Mouse (Mus musculus): ENCODE measurements at regions not wholly inside any gene's neighbourhood (a gene's known extent, or its start where the extent isn't known, plus 50 kb on each side); places are given as distances from the start of the nearest gene placed in this dataset.

DNA sequence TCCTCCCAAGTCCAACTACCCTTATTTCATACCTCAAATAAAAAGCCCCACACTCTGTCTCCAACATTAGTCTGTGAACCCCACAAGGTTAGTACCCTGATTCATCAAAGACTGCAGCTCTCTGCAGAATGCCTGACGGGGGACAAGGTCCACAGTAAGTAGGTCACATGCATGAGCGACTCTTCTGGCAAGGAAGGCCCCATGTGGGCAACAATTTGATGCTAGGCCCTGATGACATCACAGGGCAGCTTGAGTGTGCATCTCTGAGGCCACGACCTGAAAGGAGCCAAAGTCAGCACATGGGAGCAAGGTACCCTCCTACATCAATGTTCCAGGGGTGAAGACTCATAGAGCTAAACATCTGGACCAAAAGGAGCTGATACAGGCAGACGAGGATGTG lies 248.0 kb downstream of the Ptpru start:
- no peak for DNase-seq

DNA sequence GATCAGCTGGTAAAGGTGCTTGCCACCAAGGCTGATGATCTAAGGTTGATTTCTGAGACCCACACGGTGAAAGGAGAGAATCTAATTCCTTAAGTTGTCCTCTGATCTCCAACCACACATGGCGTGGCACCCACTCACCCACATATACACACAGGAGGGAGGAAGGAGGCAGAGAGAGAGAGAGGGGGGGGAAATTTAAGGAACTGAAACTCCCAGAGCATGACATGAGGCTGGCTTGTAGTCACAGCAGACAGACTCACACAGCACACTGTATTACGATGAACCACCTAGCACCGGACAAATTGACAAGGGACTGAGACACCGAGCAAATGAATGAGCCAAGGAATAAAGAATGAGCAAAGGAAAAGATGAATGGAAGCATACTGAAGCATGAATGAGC lies 246.6 kb downstream of the Ptpru start:
- no peak for DNase-seq

DNA sequence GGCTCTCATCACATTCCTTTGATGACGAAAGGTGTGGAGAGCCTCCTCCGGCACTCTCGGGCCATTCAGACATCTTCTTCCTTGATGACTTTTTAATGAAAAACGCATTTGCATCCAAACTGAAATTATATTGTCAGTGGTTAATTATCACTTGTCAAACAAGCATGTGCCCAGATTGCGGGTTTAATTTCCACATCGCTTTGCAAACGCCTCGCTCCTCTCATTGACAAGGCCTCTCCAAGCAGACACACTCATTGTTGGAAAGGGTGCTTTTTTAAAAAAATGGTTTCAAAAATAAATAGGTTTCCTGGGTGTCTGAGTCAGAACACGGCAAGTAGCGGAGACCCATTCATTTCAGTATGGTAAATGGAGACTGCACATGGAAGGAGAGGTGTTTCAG lies 240.1 kb downstream of the Ptpru start:
- no peak for DNase-seq

DNA sequence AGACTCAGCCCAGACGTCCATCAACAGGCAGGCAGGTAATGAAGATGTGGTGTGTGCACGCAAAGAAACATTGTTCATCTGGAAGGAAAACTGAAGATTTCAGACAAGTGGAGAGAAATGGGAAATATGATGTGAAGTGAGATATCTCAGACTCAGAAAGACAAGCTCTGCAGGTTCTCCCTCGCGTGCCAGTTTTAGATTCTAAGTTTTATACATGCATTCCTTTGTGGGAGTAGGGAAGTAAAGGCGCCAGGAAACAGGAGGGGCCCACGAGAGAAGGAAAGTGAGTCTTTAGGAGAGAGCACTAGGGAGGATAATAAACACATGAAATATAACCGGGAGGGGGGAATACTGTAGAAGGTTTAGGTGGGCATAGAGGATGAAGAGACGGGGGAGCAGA lies 223.7 kb downstream of the Ptpru start:
- no peak for DNase-seq

DNA sequence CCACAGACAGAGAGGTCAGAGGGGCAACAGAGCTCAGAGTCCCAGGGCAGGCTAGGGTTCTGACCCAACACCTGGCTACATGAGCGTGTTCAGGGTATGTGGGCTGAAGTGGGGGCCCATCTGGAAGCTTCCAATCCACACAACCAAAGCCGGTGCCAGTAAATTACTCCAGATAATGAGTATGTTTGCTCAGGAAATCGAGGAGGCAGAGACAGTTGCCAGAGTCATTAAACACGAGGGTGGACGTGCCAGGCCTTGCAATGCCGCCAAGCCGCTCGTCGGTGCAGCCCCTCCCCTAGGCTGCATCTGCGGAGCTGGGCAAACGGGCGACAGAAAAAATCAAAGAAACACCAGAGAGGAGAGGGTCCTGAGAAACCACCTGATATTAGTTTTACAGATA lies 222.5 kb downstream of the Ptpru start:
- DNase-seq: no peak

DNA sequence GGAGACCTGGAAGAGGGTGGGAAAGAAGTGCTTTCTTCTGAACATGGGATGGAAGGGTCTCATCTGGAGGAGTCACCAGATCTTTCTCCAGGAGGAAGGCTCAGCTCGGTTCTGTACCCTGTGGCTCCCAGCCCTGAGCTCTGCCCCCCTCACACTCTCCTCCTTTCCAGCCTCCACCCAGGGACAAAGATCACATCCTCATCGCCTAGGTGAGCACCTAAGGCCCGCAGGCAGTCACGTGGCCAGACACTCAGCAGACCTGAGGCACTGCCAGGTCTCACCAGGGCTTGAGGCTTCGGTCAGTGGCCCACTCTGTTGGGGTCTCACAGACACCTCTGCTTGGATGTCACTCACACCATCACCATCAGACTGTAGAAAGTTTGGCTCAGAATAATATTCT lies 200.0 kb downstream of the Ptpru start:
- no peak for DNase-seq

DNA sequence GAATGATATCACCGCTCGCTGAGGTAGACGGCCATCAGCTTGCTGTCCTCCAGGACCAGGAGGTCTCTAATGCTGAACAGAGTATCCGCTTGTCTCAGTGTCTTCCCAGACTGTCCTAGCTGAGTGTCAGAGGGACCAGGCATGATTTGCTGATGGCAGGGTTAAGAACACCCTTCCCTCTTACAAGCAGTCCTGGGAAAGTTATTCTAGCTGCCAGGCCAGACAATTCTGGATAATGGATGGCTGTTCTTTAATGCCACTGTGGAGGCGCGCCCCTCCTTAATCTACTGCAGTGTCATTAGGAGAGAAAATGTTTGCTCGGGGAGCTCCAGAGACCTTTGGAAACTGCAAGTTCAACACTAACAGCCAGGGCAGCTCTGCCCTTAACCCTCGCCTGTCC lies 182.1 kb downstream of the Ptpru start:
- no peak for DNase-seq

DNA sequence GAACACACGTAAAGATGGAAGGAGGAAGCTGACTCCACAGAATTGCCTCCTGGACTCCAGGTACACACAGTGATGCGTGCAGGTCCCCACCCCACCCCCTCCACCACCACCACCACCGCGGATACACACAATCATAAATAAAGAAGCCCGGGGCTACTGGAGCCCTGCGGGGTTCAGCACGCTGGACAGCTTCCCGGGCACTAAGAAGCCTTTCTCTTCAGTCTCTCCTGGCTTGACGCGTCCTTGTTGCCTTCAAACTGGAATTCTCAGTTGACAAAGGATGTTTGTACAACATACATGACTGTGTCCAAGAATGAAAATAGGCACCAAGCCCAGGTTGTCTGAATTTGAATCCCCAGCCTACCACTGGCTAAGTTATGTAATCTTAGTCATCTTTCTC lies 180.2 kb downstream of the Ptpru start:
- peak; percentile 56 for DNase-seq

DNA sequence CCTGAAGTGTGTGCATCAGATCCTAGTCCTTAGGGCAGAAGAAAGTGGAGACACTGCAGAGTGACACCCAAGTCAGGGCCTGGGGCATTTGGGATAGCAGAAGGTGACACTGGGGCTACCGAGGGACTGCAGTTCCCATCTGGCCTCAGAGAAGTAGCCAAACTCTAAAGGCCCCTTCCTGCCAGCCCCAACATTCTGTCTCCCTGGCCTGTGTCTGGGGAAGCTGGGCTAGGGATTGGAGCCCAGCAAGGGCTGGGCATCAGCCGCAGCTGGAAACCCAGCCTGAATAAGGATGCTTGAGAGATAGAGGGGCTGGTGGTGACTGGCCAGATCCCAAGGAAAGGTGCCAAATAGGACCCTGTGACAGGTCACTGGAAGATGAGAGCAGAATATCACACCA lies 177.2 kb downstream of the Ptpru start:
- DNase-seq: no peak

DNA sequence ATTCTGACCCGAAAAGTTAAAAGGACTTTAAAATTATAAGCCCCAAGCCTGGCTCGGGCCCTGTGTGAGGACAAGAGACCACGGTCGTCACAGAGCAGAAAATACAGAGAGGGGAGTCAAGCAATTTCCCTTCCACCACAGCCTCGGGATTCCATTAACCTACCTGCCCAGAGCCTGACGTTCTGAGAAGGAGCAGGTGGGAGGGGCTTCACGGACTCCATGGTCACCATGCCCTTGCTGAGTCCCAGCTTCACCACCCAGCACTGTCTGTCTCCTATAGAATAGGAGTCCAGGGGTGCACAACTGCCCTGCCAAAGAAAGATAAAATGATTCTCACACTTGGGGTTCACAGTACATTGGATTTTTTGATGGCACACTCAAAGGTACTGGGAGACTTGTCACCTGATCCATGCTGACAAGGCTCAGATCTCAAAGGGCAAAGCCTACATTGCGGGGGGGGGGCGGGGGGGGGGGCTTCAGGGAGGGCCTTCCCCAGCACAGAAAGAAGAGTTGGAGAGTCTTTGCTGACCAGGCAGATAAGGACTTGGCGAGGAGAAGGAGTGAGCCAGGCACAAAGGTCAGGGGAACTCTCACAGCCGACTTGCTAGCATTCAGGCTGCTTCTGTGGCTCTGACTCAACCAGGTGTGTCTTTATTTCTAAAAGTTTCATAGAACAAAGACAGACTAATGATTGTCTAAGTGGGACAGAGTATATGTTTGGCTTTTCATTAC lies 166.1 kb downstream of the Ptpru start:
- DNase-seq: no peak

DNA sequence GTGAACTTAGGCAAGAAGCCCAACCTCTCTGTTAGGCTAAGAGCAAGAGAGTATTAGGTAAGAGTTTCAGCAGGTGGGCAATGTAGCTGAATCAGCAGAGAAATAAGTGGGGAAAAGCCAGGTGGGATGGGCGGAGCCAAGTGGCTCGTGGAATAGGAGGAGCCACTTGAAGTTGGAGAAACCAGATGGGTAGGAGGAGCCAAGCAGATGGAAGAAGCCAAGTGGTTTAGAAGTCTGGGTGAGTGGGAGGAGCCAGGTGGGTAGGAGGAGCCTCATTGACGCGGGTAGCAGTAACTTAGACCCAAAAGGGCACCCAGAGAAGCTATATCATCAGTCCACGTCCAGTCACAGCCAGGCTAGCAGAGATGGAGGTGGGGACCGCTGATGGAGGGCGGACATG lies 160.1 kb downstream of the Ptpru start:
- DNase-seq: no peak

DNA sequence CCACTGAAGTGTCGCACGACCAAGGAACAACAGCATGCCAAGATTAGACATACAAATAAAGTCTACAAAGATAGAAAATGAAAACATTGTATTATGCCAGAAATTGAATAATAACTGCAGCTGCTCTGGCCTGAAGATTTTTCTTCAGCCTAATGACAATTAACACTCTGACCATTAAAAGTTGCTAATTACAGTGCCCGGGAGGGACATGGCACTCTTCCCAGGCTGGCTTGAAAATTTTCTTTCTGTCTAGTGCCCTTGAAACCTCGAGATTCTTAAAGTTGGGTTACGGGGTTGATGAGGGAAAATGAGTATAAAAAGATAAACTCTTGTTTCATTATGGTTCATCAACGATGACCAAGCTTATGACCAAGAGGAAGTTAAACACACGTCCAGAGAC lies 154.9 kb downstream of the Ptpru start:
- DNase-seq: no peak

DNA sequence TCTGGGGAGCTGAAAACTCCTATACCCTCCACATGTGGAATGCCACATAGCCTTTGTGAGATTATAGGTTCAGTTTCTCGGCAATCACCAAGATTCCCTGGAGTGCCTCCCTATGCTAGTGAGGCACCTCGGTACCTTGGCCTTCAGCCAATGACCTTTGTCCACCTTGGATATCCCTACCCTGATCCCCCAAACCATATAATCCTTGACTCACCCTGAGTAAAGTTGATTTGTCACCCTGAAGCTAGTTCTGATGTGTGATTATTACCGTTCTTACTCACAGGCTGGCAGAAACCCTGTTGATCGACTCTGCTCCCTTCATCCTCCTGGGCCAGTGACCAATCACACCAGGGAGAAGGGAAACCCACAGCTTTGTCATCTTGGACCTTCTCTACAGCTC lies 152.5 kb downstream of the Ptpru start:
- no peak for DNase-seq

DNA sequence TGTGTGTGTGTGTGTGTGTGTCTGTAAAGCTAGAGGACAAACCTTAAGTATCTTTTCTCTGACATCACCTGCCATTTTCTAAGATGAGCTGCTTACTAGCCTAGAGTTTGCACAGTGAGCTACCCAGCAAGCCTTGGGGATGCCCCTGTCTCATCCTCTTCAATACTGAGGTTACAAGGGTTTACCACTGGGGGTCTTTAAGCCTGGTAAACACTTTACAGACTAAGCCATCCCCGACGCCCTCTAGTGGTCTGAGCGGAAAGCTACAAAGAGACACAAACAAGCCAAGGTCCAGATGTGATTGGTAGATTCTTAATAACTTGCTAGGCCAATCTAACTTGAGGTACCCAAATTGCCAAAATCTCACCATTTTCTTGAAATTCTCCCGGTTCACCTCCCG lies 143.9 kb downstream of the Ptpru start:
- DNase-seq: no peak

DNA sequence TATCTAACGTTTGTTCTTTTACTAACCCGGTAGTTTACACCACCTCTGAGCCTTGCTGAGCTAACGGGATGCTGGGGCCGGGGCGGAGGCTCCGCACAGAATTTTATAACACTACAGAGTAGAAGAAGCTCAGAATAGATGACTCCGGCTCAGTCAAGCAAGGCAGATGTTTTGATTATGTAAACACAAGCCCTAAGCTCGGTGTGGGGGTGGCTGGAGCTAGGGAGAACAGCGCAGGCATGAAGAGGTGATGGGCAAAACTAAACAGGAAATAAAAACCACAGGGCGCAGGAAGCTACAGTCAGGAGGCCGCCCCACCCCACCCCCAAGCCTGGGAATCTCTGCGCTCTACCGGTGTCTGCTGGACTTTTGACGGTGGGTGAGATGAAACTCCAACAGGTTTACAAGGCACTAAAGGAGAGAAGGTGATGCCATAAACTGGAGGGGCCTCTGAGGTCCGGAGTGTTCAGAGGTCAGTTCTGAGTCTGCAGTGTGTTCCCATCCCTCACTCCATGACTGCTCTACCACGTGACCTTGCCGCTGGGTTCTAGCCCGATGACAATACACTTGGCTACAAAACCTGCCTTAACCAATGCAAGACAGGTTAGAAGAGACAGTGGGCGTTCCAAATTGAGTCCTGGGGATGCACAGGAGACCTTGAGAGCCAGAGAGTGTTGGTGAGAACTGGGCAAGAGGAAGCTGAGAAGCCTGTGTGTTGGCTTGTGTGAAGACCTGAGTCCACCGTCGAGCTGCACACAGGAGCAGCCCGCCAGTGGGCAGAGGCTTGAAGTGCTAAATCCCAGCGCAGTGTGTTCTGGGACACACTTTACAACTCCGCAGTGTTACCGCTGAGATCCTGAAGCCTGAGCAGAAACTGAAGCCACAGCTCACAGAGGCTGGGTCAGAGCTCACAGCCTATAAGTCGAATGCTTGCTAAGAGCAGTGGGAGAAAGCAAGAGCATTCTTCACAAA lies 141.9 kb downstream of the Ptpru start:
- no peak for DNase-seq
